Mouse (Mus musculus) granulocyte monocyte progenitor cell, adult 5-6 weeks (primary cell): ENCODE measurements around the gene Borcs5. TPM values are rescaled to one million over a fixed set of nuclear protein-coding genes. Genes with fewer than 3 reads are reported as not detected.

Experiments used
- ATAC-seq: replicated peaks from 2 replicates; pipeline ENCODE4 v1.8.0; 2016; ENCODE audit warnings: mild to moderate bottlenecking, moderate TSS enrichment, inconsistent platforms; ENCODE audit not compliant: poor library complexity, severe bottlenecking
- total RNA-seq, 2 experiments: library from RNA; stranded (forward) in 1 of 2; stranded (reverse) in 1 of 2; fragments of 200-712, 200-1000 nt in 1 of 2; fragments of >200 nt in 1 of 2; fragmentation: Nextera tagmentation in 1 of 2; gene quantifications; 2 replicates each; pipeline ENCODE4 v1.2.3; 2014 to 2017

The Borcs5 gene
- total RNA-seq, 2 experiments from 2014 or later, result 5.8 to 19.0 TPM

DNA sequence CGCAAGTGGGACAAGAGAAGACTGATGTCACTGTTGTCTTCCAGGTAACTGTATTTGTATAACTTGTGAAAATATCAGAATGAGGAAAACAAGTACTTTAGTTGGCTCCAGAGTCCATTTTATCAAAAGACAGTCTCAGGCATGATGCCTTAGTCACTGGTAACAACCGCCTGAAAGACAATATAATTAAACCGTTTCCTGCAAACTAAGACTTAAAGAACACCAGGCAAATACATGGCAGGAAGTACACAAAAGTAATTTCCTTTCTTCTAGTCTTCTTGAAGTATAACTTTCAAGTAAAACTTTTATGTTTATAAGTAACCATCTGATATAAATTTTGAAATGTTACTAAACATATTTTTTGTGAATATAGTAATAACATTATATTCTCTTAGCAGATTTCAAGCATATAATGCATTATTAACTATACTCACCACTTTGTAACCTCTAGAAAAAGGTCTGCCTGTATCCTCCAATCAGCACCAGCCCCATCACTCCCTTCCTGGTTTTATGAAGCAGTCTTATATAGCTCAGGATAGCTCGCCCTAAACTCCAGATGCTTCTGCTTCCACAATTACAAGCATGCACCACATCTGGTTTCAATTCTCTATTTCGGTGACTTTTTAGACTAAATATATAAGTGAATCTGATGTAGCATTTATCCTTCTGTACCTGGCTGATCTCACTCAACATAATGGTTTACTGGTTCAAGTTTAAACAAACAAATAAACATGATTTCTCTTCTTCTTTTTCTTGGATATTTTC lies 112.8 kb downstream of the Borcs5 start:
- peak; percentile 94 for ATAC-seq

GRCm38 (mm10) chr6:134753412-134753811 lies 114.1 kb downstream of the Borcs5 start:
- ATAC-seq, result peak; percentile 39; the same call in 1 of the 2 replicates

DNA sequence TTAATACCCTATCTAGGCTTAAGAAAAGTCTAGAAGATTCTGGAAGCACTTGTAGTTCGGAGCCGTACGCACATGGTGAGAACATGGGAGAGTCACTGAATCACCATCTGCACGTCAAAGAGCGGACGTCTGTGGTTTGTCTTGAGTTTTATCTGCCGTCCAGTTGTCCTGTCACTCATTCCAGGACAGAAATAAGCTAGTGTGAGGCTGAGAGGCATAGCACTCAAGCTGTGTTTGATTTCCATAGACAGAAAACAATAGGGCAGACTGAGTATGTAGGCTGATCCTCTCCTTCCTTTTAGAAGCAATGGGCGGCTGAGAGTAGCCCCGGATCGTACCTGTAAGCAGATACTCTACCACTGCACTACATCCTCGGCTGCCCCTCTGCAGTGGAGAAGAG lies 114.5 kb downstream of the Borcs5 start:
- ATAC-seq, result no peak

GRCm38 (mm10) chr6:134756058-134756457 lies 116.7 kb downstream of the Borcs5 start:
- ATAC-seq, result peak; percentile 49

Other genes starting within 250 kb of the Borcs5 start
- gene Bcl2l14, start 243.2 kb upstream of the Borcs5 start, total RNA-seq (2014; fragmentation: Nextera tagmentation), result 2.0 TPM in 1 of 2 replicates, not detected in the other
- 0.60 and 4.0 TPM in 2 replicates for gene Bcl2l14, start 243.2 kb upstream of the Borcs5 start, total RNA-seq (2017)
- gene Lrp6, start 72.5 kb upstream of the Borcs5 start, total RNA-seq (2014; fragmentation: Nextera tagmentation), result 17.2 and 22.6 TPM in 2 replicates
- gene Lrp6, start 72.5 kb upstream of the Borcs5 start, total RNA-seq (2017), result 31.3 and 36.1 TPM in 2 replicates
- gene Mansc1, start 7.0 kb upstream of the Borcs5 start, total RNA-seq (2014; fragmentation: Nextera tagmentation), result 5.3 and 6.3 TPM in 2 replicates
- 3.5 and 5.0 TPM in 2 replicates for gene Mansc1, start 7.0 kb upstream of the Borcs5 start, total RNA-seq (2017)
- gene Dusp16, start 153.1 kb downstream of the Borcs5 start, total RNA-seq (2014; fragmentation: Nextera tagmentation), result 2.3 and 3.5 TPM in 2 replicates
- gene Dusp16, start 153.1 kb downstream of the Borcs5 start, total RNA-seq (2017), result 0.21 and 5.8 TPM in 2 replicates
- 2.5 and 5.7 TPM in 2 replicates for gene Crebl2, start 190.6 kb downstream of the Borcs5 start, total RNA-seq (2014; fragmentation: Nextera tagmentation)
- 2.8 and 5.6 TPM in 2 replicates for gene Crebl2, start 190.6 kb downstream of the Borcs5 start, total RNA-seq (2017)